Mouse (Mus musculus): ENCODE data around the gene Gpr84. TPM values are rescaled to one million over a fixed set of nuclear protein-coding genes. Genes with fewer than 3 reads are reported as not detected.
A peak's percentile ranks its signal among the peaks of the same experiment; 100 is the strongest.

Gene Gpr84
- polyA plus RNA-seq, 1 experiment from 2014 or later: 0.26 TPM

GRCm38 (mm10) chr15:103315979-103316776, 5.8 kb upstream of the Gpr84 start:
- H3K27me3 ChIP-seq (ENCODE audit: control insufficient read depth, insufficient read depth, low read length): no peaks in the 10 kb centered on the region
- no peaks in the 10 kb centered on the region for H3K9me3 ChIP-seq (ENCODE audit: control insufficient read depth, low read length)
- no peak overlapping the region; the same call in 1 of the 2 replicates for H3K9ac ChIP-seq (replicated peaks; ENCODE audit: low read length)
- DNase-seq: no peak
- H3K4me3 ChIP-seq (replicated peaks; ENCODE audit: low read depth, low read length): no peak overlapping the region
- peaks cover 5% of the 10 kb centered on the region; the same call in 1 of the 2 replicates for H3K4me1 ChIP-seq (ENCODE audit: control insufficient read depth, insufficient read depth, low read length)
- H3K36me3 ChIP-seq (ENCODE audit: control insufficient read depth, insufficient read depth, low read length): peaks cover 44% of the 10 kb centered on the region
- no peak overlapping the region for H3K4me2 ChIP-seq (ENCODE audit: low read length)
- H3K27ac ChIP-seq (replicated peaks; ENCODE audit: low read depth, low read length): no peak overlapping the region
- WGBS: 87% methylated on average over 10 of the region's 10 CpGs
- no peak for ATAC-seq (ENCODE audit: low FRiP score, low TSS enrichment)

GRCm38 (mm10) chr15:103315011-103315502, 4.6 kb upstream of the Gpr84 start:
- Histone ChIP-seq H3K27ac (replicated peaks; ENCODE audit: low read depth, low read length) (peak overlapping the region; percentile 27; the same call in 1 of the 2 replicates), H3K9me3 (ENCODE audit: control insufficient read depth, low read length) (no peaks in the 10 kb centered on the region), H3K4me1 (ENCODE audit: control insufficient read depth, insufficient read depth, low read length) (peaks cover 5% of the 10 kb centered on the region; the same call in 1 of the 2 replicates), H3K9ac (replicated peaks; ENCODE audit: low read length) (peak overlapping the region; percentile 37), H3K36me3 (ENCODE audit: control insufficient read depth, insufficient read depth, low read length) (peaks cover 44% of the 10 kb centered on the region), H3K4me2 (ENCODE audit: low read length) (peak overlapping the region; percentile 42), H3K27me3 (ENCODE audit: control insufficient read depth, insufficient read depth, low read length) (no peaks in the 10 kb centered on the region), H3K4me3 (replicated peaks; ENCODE audit: low read depth, low read length) (0 out of 2 replicates have a peak overlapping the region, but pooled peaks have one; percentile 2)
- 1% methylated on average over 18 of the region's 18 CpGs for WGBS
- peak; percentile 87 for DNase-seq
- ATAC-seq (ENCODE audit: low FRiP score, low TSS enrichment): peak; percentile 72

GRCm38 (mm10) chr15:103314181-103314580, 3.8 kb upstream of the Gpr84 start:
- H3K4me3 ChIP-seq (replicated peaks; ENCODE audit: low read depth, low read length): no peak overlapping the region
- 30% methylated on average over 21 of the region's 22 CpGs for WGBS
- peaks cover 42% of the 10 kb centered on the region for H3K36me3 ChIP-seq (ENCODE audit: control insufficient read depth, insufficient read depth, low read length)
- 0 out of 2 replicates have a peak overlapping the region, but pooled peaks have one; percentile 2 for H3K27ac ChIP-seq (replicated peaks; ENCODE audit: low read depth, low read length)
- peaks cover 5% of the 10 kb centered on the region; the same call in 1 of the 2 replicates for H3K4me1 ChIP-seq (ENCODE audit: control insufficient read depth, insufficient read depth, low read length)
- no peaks in the 10 kb centered on the region for H3K27me3 ChIP-seq (ENCODE audit: control insufficient read depth, insufficient read depth, low read length)
- ATAC-seq (ENCODE audit: low FRiP score, low TSS enrichment) (peak; percentile 29; the same call in 1 of the 2 replicates), DNase-seq (no peak)
- no peaks in the 10 kb centered on the region for H3K9me3 ChIP-seq (ENCODE audit: control insufficient read depth, low read length)
- 0 out of 2 replicates have a peak overlapping the region, but pooled peaks have one; percentile 37 for H3K9ac ChIP-seq (replicated peaks; ENCODE audit: low read length)
- peak overlapping the region; percentile 42; the same call in 1 of the 2 replicates for H3K4me2 ChIP-seq (ENCODE audit: low read length)

GRCm38 (mm10) chr15:103313495-103314095, 3.2 kb upstream of the Gpr84 start:
- Histone ChIP-seq H3K36me3 (ENCODE audit: control insufficient read depth, insufficient read depth, low read length) (peaks cover 36% of the 10 kb centered on the region), H3K9me3 (ENCODE audit: control insufficient read depth, low read length) (no peaks in the 10 kb centered on the region), H3K4me1 (ENCODE audit: control insufficient read depth, insufficient read depth, low read length) (peaks cover 8% of the 10 kb centered on the region; the same call in 1 of the 2 replicates), H3K27ac (replicated peaks; ENCODE audit: low read depth, low read length) (0 out of 2 replicates have a peak overlapping the region, but pooled peaks have one; percentile 2), H3K9ac (replicated peaks; ENCODE audit: low read length) (0 out of 2 replicates have a peak overlapping the region, but pooled peaks have one; percentile 13), H3K4me2 (ENCODE audit: low read length) (peak overlapping the region; percentile 42; the same call in 1 of the 2 replicates), H3K27me3 (ENCODE audit: control insufficient read depth, insufficient read depth, low read length) (no peaks in the 10 kb centered on the region; the same call in 1 of the 2 replicates), H3K4me3 (replicated peaks; ENCODE audit: low read depth, low read length) (no peak overlapping the region)
- DNase-seq (peak; percentile 93), ATAC-seq (ENCODE audit: low FRiP score, low TSS enrichment) (no peak)
- 8% methylated on average over 18 of the region's 18 CpGs for WGBS

GRCm38 (mm10) chr15:103308876-103309580, 1.4 kb downstream of the Gpr84 start:
- peak overlapping the region; percentile 15; the same call in 1 of the 2 replicates for H3K4me2 ChIP-seq (ENCODE audit: low read length)
- no peak overlapping the region for H3K27ac ChIP-seq (replicated peaks; ENCODE audit: low read depth, low read length)
- H3K4me3 ChIP-seq (replicated peaks; ENCODE audit: low read depth, low read length): no peak overlapping the region
- H3K4me1 ChIP-seq (ENCODE audit: control insufficient read depth, insufficient read depth, low read length): peaks cover 28% of the 10 kb centered on the region
- DNase-seq: no peak
- H3K9me3 ChIP-seq (ENCODE audit: control insufficient read depth, low read length): no peaks in the 10 kb centered on the region
- H3K27me3 ChIP-seq (ENCODE audit: control insufficient read depth, insufficient read depth, low read length): no peaks in the 10 kb centered on the region; the same call in 1 of the 2 replicates
- 63% methylated on average over 26 of the region's 26 CpGs for WGBS
- peak overlapping the region; percentile 14; the same call in 1 of the 2 replicates for H3K9ac ChIP-seq (replicated peaks; ENCODE audit: low read length)
- H3K36me3 ChIP-seq (ENCODE audit: control insufficient read depth, insufficient read depth, low read length): no peaks in the 10 kb centered on the region
- ATAC-seq (ENCODE audit: low FRiP score, low TSS enrichment): no peak

GRCm38 (mm10) chr15:103308056-103308875, 2.1 kb downstream of the Gpr84 start:
- H3K4me2 ChIP-seq (ENCODE audit: low read length): peak overlapping the region; percentile 15; the same call in 1 of the 2 replicates
- WGBS: 46% methylated on average over 28 of the region's 28 CpGs
- H3K9me3 ChIP-seq (ENCODE audit: control insufficient read depth, low read length): no peaks in the 10 kb centered on the region
- no peak overlapping the region for H3K4me3 ChIP-seq (replicated peaks; ENCODE audit: low read depth, low read length)
- no peak overlapping the region for H3K27ac ChIP-seq (replicated peaks; ENCODE audit: low read depth, low read length)
- H3K36me3 ChIP-seq (ENCODE audit: control insufficient read depth, insufficient read depth, low read length): no peaks in the 10 kb centered on the region
- H3K4me1 ChIP-seq (ENCODE audit: control insufficient read depth, insufficient read depth, low read length): peaks cover 36% of the 10 kb centered on the region
- H3K27me3 ChIP-seq (ENCODE audit: control insufficient read depth, insufficient read depth, low read length): no peaks in the 10 kb centered on the region; the same call in 1 of the 2 replicates
- no peak for DNase-seq
- no peak for ATAC-seq (ENCODE audit: low FRiP score, low TSS enrichment)
- peak overlapping the region; percentile 14; the same call in 1 of the 2 replicates for H3K9ac ChIP-seq (replicated peaks; ENCODE audit: low read length)

- no peak overlapping the region; the same call in 1 of the 2 replicates for H3K9ac ChIP-seq (replicated peaks; ENCODE audit: low read length)
Measured at GRCm38 (mm10) chr15:103307125-103307524, 3.3 kb downstream of the Gpr84 start.

More at GRCm38 (mm10) chr15:103307125-103307524, 3.3 kb downstream of the Gpr84 start:
- Histone ChIP-seq H3K4me1 (ENCODE audit: control insufficient read depth, insufficient read depth, low read length) (peaks cover 47% of the 10 kb centered on the region), H3K9me3 (ENCODE audit: control insufficient read depth, low read length) (no peaks in the 10 kb centered on the region), H3K36me3 (ENCODE audit: control insufficient read depth, insufficient read depth, low read length) (no peaks in the 10 kb centered on the region), H3K27me3 (ENCODE audit: control insufficient read depth, insufficient read depth, low read length) (no peaks in the 10 kb centered on the region; the same call in 1 of the 2 replicates), H3K4me3 (replicated peaks; ENCODE audit: low read depth, low read length) (no peak overlapping the region), H3K4me2 (ENCODE audit: low read length) (peak overlapping the region; percentile 13; the same call in 1 of the 2 replicates), H3K27ac (replicated peaks; ENCODE audit: low read depth, low read length) (peak overlapping the region; percentile 99)
- 1% methylated on average over 7 of the region's 7 CpGs for WGBS
- peak; percentile 97 for DNase-seq
- ATAC-seq (ENCODE audit: low FRiP score, low TSS enrichment): no peak

Measured in midbrain, embryonic 14.5 days (tissue).